Mouse (Mus musculus) lung, embryonic 14.5 days (tissue): ENCODE data around the gene Thsd4. TPM values are rescaled to one million over a fixed set of nuclear protein-coding genes. Genes with fewer than 3 reads are reported as not detected.

ENCODE experiments used
- ATAC-seq: fragments of 200-750 bp; cut with Nextera tagmentation; 2 replicates; pipeline ENCODE4 v1.8.0; 2017; ENCODE audit warnings: mild to moderate bottlenecking, moderate TSS enrichment, moderate library complexity; ENCODE audit not compliant: insufficient read depth
- DNase-seq: peaks from one replicate; pipeline ENCODE4 v3.0.0-alpha.2; 2015
- H3K27ac ChIP-seq: fragments of 300-500 bp; sonication (generic); 2 replicates; pipeline ENCODE4 v1.5.1; 2014; ENCODE audit warnings: low read depth, mild to moderate bottlenecking, moderate library complexity
- H3K27me3 ChIP-seq: fragments of 300-500 bp; sonication (generic); 2 replicates; pipeline ENCODE4 v1.6.1; 2014; ENCODE audit warnings: low read length, control low read depth; ENCODE audit not compliant: insufficient read depth
- H3K36me3 ChIP-seq: fragments of 300-500 bp; sonication (generic); 2 replicates; pipeline ENCODE4 v1.6.1; 2014; ENCODE audit warnings: control low read depth; ENCODE audit not compliant: insufficient read depth
- H3K4me1 ChIP-seq: fragments of 300-500 bp; sonication (generic); 2 replicates; pipeline ENCODE4 v1.6.1; 2014; ENCODE audit warnings: antibody characterized with exemption, control low read depth; ENCODE audit not compliant: insufficient read depth
- H3K4me2 ChIP-seq: fragments of 300-500 bp; sonication (generic); 2 replicates; pipeline ENCODE4 v1.6.1; 2014; ENCODE audit warnings: mild to moderate bottlenecking
- H3K4me3 ChIP-seq: fragments of 300-500 bp; sonication (generic); 2 replicates; pipeline ENCODE4 v1.5.1; 2014; ENCODE audit warnings: low read depth, low read length
- H3K9ac ChIP-seq: fragments of 300-500 bp; sonication (generic); 2 replicates; pipeline ENCODE4 v1.6.1; 2014
- H3K9me3 ChIP-seq: fragments of 300-500 bp; sonication (generic); 2 replicates; pipeline ENCODE4 v1.6.1; 2016; ENCODE audit warnings: low read depth, low read length, control low read depth
- CTCF ChIP-seq: IDR thresholded peaks from 2 replicates; pipeline ENCODE4 v1.5.1; 2016; ENCODE audit warnings: antibody characterized with exemption, low read depth
- WGBS: fragments of 180-500 bp; shearing (Covaris S2); extraction: QIAGEN DNeasy Blood & Tissue Kit; methylation state at CpG from one replicate; pipeline ENCODE4 v1.1.7; 2014; 5-methylcytosine and 5-hydroxymethylcytosine counted together
- polyA plus RNA-seq: library from polyadenylated mRNA; unstranded; fragments of >200 nt; fragmentation: Nextera tagmentation; extraction: Ambion mirVana; gene quantifications from 2 replicates; pipeline ENCODE4 v1.2.1, GENCODE M21; 2014

The Thsd4 gene
- polyA plus RNA-seq: 16.5 and 18.5 TPM in 2 replicates

DNA sequence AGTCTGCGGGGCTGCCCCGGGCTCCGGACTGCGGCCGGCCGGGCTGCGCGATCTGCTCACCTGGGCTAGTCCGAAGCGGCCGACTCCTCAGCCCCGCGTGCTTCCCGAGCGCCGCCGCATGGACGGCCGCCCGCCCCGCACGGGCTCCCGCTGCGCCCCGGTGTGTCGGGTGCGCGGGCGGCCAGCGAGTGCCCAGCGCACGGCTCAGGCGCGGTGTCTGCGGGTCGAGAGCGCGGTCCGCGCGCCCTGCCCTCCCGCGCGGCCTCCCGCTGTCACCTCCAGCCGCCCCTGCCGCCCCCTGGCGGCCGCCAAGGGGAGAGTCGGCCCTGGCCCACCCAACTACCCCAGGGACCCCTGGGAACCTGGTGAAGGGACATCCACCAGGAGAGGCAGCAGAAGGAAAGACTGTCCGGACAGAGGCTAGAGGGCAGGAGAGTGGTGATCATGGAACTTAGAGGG is at the start of gene Thsd4:
TSS of gene Thsd4 (minus strand) at position 241 of the 459 bp plus-strand sequence.
- TF ChIP-seq CTCF: peak; percentile 77
- WGBS: 1% methylated on average over 43 of the region's 51 CpGs
- peak within 1 kb of the TSS; percentile 89 for H3K4me2 ChIP-seq
- H3K9ac ChIP-seq: peak within 1 kb of the TSS; percentile 71
- H3K4me3 ChIP-seq: peak within 1 kb of the TSS; percentile 62
- no peaks in the 10 kb centered on the region for H3K36me3 ChIP-seq
- peaks cover 34% of the 10 kb centered on the region; the same call in 1 of the 2 replicates for H3K4me1 ChIP-seq
- H3K27ac ChIP-seq: peak within 1 kb of the TSS; percentile 6; the same call in 1 of the 2 replicates
- H3K9me3 ChIP-seq: no peaks in the 10 kb centered on the region
- ATAC-seq (0 out of 2 replicates have a peak, but pooled peaks have one; percentile 41), DNase-seq (peak; percentile 80)
- no peaks in the 10 kb centered on the region for H3K27me3 ChIP-seq

DNA sequence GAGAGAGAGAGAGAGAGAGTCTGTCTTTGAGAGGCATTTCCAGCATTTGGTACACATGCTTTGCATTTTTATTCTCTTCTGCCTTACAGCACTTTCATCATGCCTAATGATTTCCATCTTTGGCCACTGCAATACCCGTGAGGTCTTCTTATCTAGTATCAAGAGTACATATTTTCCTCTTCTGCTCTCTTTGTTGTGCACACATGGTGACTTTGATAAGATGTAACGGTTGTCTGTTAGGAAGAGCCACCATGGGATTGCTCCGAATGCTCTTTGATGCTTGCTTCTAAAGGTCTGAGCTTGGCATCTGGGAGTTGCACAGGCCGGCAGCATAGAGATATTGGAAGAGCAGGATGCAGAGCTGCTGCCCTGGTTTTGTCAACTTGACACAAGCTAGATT is 49.2 kb upstream of the Thsd4 start:
- Histone ChIP-seq H3K36me3 (no peaks in the 10 kb centered on the region), H3K9ac (no peak overlapping the region), H3K4me2 (no peak overlapping the region), H3K27me3 (no peaks in the 10 kb centered on the region), H3K4me1 (no peaks in the 10 kb centered on the region), H3K4me3 (no peak overlapping the region), H3K9me3 (no peaks in the 10 kb centered on the region), H3K27ac (no peak overlapping the region)
- DNase-seq (no peak), ATAC-seq (no peak)
- 66% methylated on average over 4 of the region's 4 CpGs for WGBS
- no peak for TF ChIP-seq CTCF

DNA sequence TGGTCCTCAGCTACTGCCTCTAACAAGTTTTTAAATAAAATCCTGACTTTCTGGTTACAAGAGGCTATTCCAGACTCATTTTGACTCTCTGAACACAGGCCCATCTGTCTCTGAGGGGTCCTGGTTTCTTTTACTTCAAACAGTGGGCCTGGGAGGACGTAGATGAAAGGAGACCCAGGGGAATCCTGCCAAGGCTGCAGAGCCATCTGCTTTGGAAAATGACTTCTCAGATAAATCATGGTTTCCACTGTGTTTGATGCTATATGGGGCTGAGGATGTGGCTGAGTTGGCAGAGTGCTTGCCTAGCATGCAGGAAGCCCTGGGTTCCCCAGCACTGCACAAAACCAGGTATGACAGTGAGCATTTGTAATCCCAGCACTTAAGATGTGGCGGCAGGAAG is 47.5 kb upstream of the Thsd4 start:
- ATAC-seq: no peak
- no peak overlapping the region for H3K27ac ChIP-seq
- no peaks in the 10 kb centered on the region for H3K36me3 ChIP-seq

DNA sequence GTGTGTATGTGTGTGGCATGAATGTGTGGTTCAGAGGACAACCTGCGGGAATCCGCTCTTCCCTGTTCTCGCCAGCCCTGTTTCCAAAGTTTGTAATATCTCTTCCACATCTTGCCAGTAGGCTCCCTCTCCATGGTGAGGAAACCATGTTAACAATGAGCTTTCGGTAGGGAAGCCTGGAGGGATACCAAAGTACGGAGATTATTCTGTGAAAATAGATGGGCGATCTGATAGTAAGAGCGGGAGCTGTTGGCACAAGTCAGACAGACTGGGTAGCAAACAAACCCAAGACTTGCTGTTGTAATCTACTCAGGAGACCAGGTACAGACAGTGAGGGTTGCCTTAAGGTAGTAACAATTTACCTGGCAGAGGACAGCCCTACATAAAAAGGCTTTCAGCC is 42.0 kb upstream of the Thsd4 start:
- Histone ChIP-seq H3K9ac (no peak overlapping the region), H3K4me3 (no peak overlapping the region), H3K4me1 (no peaks in the 10 kb centered on the region), H3K27me3 (no peaks in the 10 kb centered on the region), H3K4me2 (no peak overlapping the region), H3K9me3 (no peaks in the 10 kb centered on the region), H3K36me3 (no peaks in the 10 kb centered on the region), H3K27ac (no peak overlapping the region)
- ATAC-seq: no peak
- WGBS: 91% methylated on average over 7 of the region's 7 CpGs
- TF ChIP-seq CTCF: no peak
- DNase-seq: no peak

More for the DNA sequence above, 47.5 kb upstream of the Thsd4 start:
- H3K9me3 ChIP-seq: no peaks in the 10 kb centered on the region
- DNase-seq: peak; percentile 32
- 63% methylated on average over 2 of the region's 2 CpGs for WGBS
- TF ChIP-seq CTCF: no peak
- no peak overlapping the region for H3K9ac ChIP-seq
- H3K27me3 ChIP-seq: no peaks in the 10 kb centered on the region
- no peaks in the 10 kb centered on the region for H3K4me1 ChIP-seq
- no peak overlapping the region for H3K4me3 ChIP-seq
- no peak overlapping the region for H3K4me2 ChIP-seq

DNA sequence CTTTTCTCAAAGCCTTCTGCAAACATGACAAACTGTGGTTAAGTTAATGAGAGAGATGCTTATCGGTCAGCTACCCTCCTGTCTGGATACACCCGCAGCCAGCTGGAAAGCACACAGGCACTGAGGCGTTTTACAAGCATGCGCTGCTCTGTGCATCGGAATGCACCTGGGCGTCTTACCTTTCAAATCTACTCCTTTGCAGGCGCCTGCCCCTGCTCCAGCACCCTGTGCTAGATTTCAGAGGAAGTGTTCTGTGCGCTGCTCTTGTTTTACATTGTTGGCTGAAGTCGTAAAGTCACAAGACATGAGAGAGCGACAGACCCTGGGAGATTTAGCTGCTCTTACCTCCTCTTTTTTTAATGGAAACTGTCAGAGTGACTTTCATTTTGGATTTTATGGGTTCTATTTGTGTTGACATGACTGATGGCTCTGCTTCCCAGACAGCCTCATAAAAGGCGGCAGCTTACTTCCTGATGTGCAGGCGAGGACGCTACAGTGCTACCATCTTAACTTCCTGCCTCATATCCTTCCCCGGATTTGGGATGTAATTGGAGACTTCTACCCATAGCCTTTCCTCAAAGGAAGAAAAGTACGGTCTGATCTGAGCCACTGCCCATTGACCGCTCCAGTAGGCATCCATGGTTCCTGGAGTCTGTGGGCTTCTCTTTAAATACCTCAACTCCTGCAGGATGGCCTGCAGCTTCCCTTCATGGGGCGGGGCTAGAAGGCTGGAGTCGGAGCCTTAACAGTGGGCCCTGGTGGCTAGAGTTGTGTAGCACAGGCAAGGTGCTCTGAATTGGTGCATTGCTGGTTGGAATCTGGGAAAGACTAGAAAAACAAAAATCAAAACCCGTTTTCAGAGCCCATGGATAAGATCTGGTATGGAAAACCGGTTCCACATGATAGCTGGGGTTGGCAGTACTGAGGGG is 40.9 kb upstream of the Thsd4 start:
- Histone ChIP-seq H3K4me1 (no peaks in the 10 kb centered on the region), H3K27ac (no peak overlapping the region), H3K9me3 (no peaks in the 10 kb centered on the region), H3K4me2 (peak overlapping the region; percentile 41), H3K4me3 (no peak overlapping the region), H3K27me3 (no peaks in the 10 kb centered on the region), H3K36me3 (no peaks in the 10 kb centered on the region), H3K9ac (no peak overlapping the region)
- peak; percentile 67 for TF ChIP-seq CTCF
- 42% methylated on average over 20 of the region's 20 CpGs for WGBS
- peak; percentile 76 for DNase-seq
- ATAC-seq: peak; percentile 65

DNA sequence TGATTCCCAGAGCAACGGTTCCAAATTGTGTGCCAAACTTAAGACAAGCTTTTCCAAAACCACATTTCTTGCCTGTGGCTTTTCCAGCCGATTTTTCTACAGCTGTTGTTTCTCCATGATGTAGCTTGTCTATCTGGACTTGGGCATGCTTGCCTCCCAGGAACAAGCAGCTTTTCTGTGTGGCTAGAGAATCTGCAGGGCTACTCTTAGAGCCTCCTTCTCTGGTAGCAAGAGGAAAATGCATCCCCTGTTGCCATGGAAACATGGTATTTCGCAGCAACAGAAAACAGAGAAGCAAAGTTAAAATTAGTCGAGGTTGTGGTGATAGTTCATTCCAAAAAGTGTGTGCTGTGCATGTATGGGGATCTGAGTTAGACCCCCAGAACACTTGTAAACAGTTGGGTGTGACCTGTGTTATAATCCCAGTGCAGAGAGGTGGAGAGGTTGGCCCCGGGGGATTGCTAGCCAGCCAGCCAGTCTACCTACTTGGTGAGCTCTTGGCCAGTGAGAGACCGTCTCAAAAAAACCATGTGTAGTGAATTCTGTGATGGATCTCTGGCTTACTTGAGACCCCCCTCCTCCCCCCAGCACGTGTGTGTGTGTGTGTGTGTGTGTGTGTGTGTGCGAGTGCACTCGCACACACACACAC is 39.9 kb upstream of the Thsd4 start:
- no peak overlapping the region for H3K27ac ChIP-seq
- H3K4me3 ChIP-seq: no peak overlapping the region
- no peaks in the 10 kb centered on the region for H3K9me3 ChIP-seq
- no peak overlapping the region for H3K4me2 ChIP-seq
- ATAC-seq: no peak
- H3K27me3 ChIP-seq: no peaks in the 10 kb centered on the region
- WGBS: 58% methylated on average over 9 of the region's 9 CpGs
- peak; percentile 46 for DNase-seq
- H3K4me1 ChIP-seq: no peaks in the 10 kb centered on the region
- H3K9ac ChIP-seq: no peak overlapping the region
- H3K36me3 ChIP-seq: no peaks in the 10 kb centered on the region
- TF ChIP-seq CTCF: no peak

DNA sequence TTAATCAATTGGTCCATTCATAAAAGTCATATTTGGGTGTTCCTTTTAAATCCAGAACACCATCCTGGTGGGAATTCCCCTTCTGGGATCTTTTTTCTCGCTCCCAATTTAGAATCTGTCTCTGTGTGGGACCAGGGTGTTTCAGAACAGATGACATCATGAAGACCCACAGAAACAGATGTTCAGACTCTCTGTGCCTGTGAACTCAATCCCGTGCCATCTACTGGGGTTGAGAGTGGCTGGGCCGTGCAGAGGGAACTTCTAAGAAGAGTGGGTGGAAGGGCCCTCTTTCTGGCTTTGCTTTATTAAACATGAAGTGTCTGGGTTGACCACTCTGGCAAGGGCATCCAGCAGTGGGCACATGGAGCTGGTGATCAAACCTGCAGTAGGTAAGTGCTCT is 36.7 kb upstream of the Thsd4 start:
- TF ChIP-seq CTCF: no peak
- no peaks in the 10 kb centered on the region for H3K36me3 ChIP-seq
- H3K9me3 ChIP-seq: no peaks in the 10 kb centered on the region
- 65% methylated on average over 3 of the region's 3 CpGs for WGBS
- H3K4me3 ChIP-seq: no peak overlapping the region
- no peaks in the 10 kb centered on the region for H3K4me1 ChIP-seq
- H3K27ac ChIP-seq: no peak overlapping the region
- no peak overlapping the region for H3K9ac ChIP-seq
- ATAC-seq: no peak
- DNase-seq: no peak
- no peak overlapping the region for H3K4me2 ChIP-seq
- H3K27me3 ChIP-seq: no peaks in the 10 kb centered on the region
